Mouse (Mus musculus) effector memory CD4-positive, alpha-beta T cell, adult 7 months (primary cell): ENCODE measurements around the gene Ccdc186. TPM values are rescaled to one million over a fixed set of nuclear protein-coding genes. Genes with fewer than 3 reads are reported as not detected.

Experiments
- polyA plus RNA-seq: library from polyadenylated mRNA; unstranded; fragments of 100-300 nt; shearing (Covaris generic); gene quantifications from one replicate; pipeline ENCODE4 v1.2.1, GENCODE M21; 2017

Ccdc186 gene
- polyA plus RNA-seq: 23.0 TPM

DNA sequence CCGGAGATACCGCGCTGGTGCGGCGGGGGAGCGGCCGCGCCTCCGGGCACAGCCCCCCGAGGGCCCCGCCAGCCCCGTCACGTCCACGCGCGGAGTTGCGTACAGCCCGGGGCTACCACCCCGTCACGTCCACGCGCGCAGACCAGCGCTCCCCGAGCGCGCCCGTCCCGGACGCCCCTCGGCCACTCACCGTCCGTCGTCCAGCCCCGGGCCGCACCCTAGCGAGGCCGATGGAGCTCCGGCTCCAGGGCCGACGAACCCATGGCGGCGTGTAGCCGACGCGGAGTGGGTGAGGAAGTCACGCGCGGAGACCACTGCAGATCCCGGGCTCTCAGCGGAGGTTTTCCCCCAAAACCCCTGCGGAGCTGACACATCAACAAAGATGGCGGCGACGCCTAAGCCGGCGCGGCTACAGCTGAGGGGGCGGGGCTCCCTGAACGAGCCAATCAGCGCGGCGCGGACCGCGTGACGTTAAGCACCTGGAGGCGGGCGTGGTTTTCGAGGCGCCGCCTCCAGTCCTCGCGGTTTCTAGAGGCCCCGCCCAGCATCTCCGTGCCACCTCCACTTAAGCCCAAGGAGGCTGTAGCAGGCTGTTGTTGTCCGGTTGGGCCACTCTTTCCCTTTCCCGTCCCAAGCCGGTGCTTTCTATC, at the start of gene Ccdc186:
Gene Ccdc186 (minus strand): TSS at position 393 of the 650 bp plus-strand sequence.

DNA sequence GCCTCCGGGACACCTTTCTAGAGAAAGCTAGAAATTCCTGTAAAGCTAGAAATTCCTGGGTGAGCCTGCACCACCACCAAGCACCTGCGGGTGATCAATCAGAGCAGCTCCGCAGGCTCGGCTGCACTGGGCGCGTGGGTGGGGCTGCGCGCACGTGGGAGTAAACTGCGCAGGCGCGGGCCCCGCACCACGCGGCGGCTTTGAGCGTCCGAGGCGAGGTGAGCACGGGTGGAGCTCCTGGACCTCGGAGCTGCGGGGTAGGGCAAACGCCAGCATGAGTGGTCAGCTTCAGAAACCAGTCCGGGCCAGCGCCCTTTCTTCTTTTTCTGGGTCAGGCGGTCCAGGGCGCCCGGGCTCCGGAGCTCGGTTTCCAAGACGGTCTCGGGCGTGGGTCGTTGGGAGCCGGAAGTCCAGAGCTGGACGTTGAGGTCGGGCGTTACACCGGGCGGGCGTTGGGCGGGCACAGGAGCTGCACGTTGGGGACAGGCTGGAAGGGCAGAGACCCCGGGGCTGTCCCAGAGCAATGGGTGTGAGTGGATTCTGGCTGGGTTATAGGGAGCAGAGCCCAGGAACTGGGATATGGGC, 4.1 kb upstream of the Ccdc186 start, which contains the start of gene Tdrd1:
Gene Tdrd1 (plus strand): TSS at position 163 of the 585 bp plus-strand sequence.

Other genes with a start within 250 kb of the Ccdc186 start
- 1.8 TPM for gene Adrb1, start 100.0 kb downstream of the Ccdc186 start, polyA plus RNA-seq
- gene Tdrd1, start 4.0 kb upstream of the Ccdc186 start, polyA plus RNA-seq: not detected
- gene Vwa2, start 52.1 kb upstream of the Ccdc186 start, polyA plus RNA-seq: not detected
- gene Afap1l2, start 186.0 kb upstream of the Ccdc186 start, polyA plus RNA-seq: not detected